Mouse (Mus musculus): Measurements from ENCODE around the gene Mapt. TPM values are rescaled to one million over a fixed set of nuclear protein-coding genes. Genes with fewer than 3 reads are reported as not detected.

Gene Mapt
- polyA plus RNA-seq, 1 experiment from 2014 or later, result not detected

Other genes with a start within 250 kb of the Mapt start
- gene Crhr1, start 98.5 kb upstream of the Mapt start, polyA plus RNA-seq (2018), result not detected in 3 replicates
- gene Sppl2c, start 45.1 kb upstream of the Mapt start, polyA plus RNA-seq (2018), result not detected in 3 replicates
- gene Kansl1, start 237.5 kb downstream of the Mapt start, polyA plus RNA-seq (2018), result 32.1 to 39.2 TPM (median 34.2 TPM) in 3 replicates

Measured in macrophage (primary cell).